Mouse (Mus musculus): ENCODE measurements at regions not wholly inside any gene's neighbourhood (a gene's known extent, or its start where the extent isn't known, plus 50 kb on each side); places are given as distances from the start of the nearest gene placed in this dataset.

- DNase-seq (ENCODE audit: low read depth): no peak
Observed at GRCm38 (mm10) chr10:56892666-56893209, 515.6 kb downstream of the Gja1 start.

- DNase-seq (ENCODE audit: low read depth): no peak
Observed at GRCm38 (mm10) chr10:56893210-56893705, 516.1 kb downstream of the Gja1 start.

GRCm38 (mm10) chr10:56899640-56900274 is 522.6 kb downstream of the Gja1 start:
- DNase-seq (ENCODE audit: low read depth): no peak

GRCm38 (mm10) chr10:56900914-56901313 is 523.8 kb downstream of the Gja1 start:
- no peak for DNase-seq (ENCODE audit: low read depth)

GRCm38 (mm10) chr10:56912711-56913110 is 535.6 kb downstream of the Gja1 start:
- DNase-seq (ENCODE audit: low read depth): no peak

GRCm38 (mm10) chr10:56914103-56914502 is 537.0 kb downstream of the Gja1 start:
- no peak for DNase-seq (ENCODE audit: low read depth)

GRCm38 (mm10) chr10:56918412-56918811 is 541.3 kb downstream of the Gja1 start:
- no peak for DNase-seq (ENCODE audit: low read depth)

GRCm38 (mm10) chr10:56920711-56921672 is 543.9 kb downstream of the Gja1 start:
- DNase-seq (ENCODE audit: low read depth): no peak

- no peak for DNase-seq (ENCODE audit: low read depth)
Observed at GRCm38 (mm10) chr10:56935174-56935573, 551.0 kb upstream of the Hsf2 start.

- no peak for DNase-seq (ENCODE audit: low read depth)
Observed at GRCm38 (mm10) chr10:56941972-56942371, 544.2 kb upstream of the Hsf2 start.

GRCm38 (mm10) chr10:56944434-56945145 is 541.6 kb upstream of the Hsf2 start:
- DNase-seq (ENCODE audit: low read depth): no peak

GRCm38 (mm10) chr10:56956728-56957127 is 529.5 kb upstream of the Hsf2 start:
- DNase-seq (ENCODE audit: low read depth): no peak

- no peak for DNase-seq (ENCODE audit: low read depth)
Observed at GRCm38 (mm10) chr10:56962096-56962807, 523.9 kb upstream of the Hsf2 start.

- no peak for DNase-seq (ENCODE audit: low read depth)
Observed at GRCm38 (mm10) chr10:56963215-56963614, 523.0 kb upstream of the Hsf2 start.

GRCm38 (mm10) chr10:56968913-56969312 is 517.3 kb upstream of the Hsf2 start:
- no peak for DNase-seq (ENCODE audit: low read depth)

- no peak for DNase-seq (ENCODE audit: low read depth)
Observed at GRCm38 (mm10) chr10:56974812-56975211, 511.4 kb upstream of the Hsf2 start.

- no peak for DNase-seq (ENCODE audit: low read depth)
Observed at GRCm38 (mm10) chr10:56979601-56980000, 506.6 kb upstream of the Hsf2 start.

GRCm38 (mm10) chr10:56980821-56981220 is 505.4 kb upstream of the Hsf2 start:
- DNase-seq (ENCODE audit: low read depth): no peak

GRCm38 (mm10) chr10:56982526-56983190 is 503.5 kb upstream of the Hsf2 start:
- no peak for DNase-seq (ENCODE audit: low read depth)

- DNase-seq (ENCODE audit: low read depth): no peak
Observed at GRCm38 (mm10) chr10:56994969-56995368, 491.2 kb upstream of the Hsf2 start.

All from naive thymus-derived CD4-positive, alpha-beta T cell, adult 2 months (primary cell).